Mouse (Mus musculus): ENCODE measurements at regions not wholly inside any gene's neighbourhood (a gene's known extent, or its start where the extent isn't known, plus 50 kb on each side); places are given as distances from the start of the nearest gene placed in this dataset.
"Not testable (repeated sequence)": the region's sequence is repeated elsewhere in the genome, so short reads cannot be mapped to it uniquely, and the experiment has no call there.

DNA sequence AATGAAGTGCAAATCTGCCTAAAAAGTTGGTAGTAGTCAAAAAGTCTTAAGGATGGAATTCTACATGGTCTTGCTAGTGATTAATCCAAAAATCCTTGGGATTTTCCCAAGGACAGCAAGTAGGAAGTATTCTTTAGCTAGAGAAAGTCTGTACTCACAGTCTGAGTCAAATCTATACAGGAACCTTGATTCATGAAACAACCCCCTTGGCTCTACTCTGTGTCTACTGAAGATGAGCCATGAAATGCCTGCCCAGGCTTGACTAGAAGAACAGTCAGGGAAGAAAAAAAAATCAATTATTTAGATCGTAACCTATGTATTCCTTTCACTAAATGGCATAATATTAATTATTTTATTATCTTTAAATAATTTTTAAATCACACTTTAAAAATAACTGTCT is 454.2 kb downstream of the Inhba start:
- no peaks in the 10 kb centered on the region for H3K79me2 ChIP-seq (ENCODE audit: control insufficient read depth, insufficient read depth)
- no peaks in the 10 kb centered on the region for H3K36me3 ChIP-seq (ENCODE audit: control insufficient read depth, insufficient read depth)
- H3ac ChIP-seq (ENCODE audit: control insufficient read depth, insufficient read length): no peak overlapping the region
- H3K4me2 ChIP-seq (ENCODE audit: low read depth): no peak overlapping the region
- H3K4me3 ChIP-seq: no peak overlapping the region
- TF ChIP-seq MAX (IDR thresholded peaks at IDR 0.05; ENCODE audit: low read depth): no peak
- no peak for TF ChIP-seq USF1 (IDR thresholded peaks at IDR 0.05; ENCODE audit: low read depth)
- TF ChIP-seq MYOG (IDR thresholded peaks at IDR 0.05; ENCODE audit: control insufficient read depth in 1 of 3, insufficient read depth in 1 of 3, insufficient read length in 2 of 3, low read depth in 2 of 3): no peak
- no peaks in the 10 kb centered on the region for H3K27me3 ChIP-seq (ENCODE audit: control insufficient read depth, insufficient read depth, insufficient read length)

DNA sequence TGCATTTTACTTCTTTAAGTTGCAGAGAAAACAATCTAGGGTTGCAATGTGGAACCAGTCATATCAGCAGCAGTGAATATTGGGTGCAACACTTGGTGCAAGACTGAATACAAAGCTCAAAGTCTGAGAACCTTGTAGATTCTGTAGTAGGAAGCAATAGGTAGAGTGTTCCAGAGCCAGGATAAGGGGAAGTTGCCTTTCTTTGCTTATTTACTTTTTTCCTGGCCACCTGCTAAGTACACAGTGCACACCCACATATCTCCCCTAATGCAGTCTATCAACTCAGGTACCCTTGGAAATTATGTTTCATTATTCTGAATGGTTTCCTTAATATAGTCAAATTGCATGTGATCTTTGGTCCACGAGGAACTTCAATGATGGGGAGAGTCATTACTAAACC is 464.9 kb downstream of the Inhba start:
- Histone ChIP-seq H3K79me2 (ENCODE audit: control insufficient read depth, insufficient read depth) (no peaks in the 10 kb centered on the region), H3K36me3 (ENCODE audit: control insufficient read depth, insufficient read depth) (no peaks in the 10 kb centered on the region)

DNA sequence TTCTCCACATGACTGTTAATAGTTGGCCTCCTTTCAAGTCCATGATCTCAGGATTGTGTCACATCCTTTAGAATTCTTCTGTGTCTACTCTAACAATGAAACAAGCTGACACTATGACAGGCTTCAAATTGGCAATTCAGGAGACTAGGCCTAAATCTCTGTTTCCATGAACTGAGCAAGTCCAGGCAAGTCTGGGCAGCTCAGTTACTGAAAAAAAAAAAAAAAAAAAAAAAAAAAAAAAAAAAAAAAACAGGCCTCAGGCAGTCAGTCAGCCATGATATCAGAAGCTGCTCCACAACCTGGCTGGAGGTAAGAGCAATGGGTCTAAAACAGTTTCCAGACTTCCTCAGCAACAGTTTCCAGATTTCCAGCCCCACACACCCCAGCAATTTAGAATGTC is 475.6 kb downstream of the Inhba start:
- Histone ChIP-seq H3K27me3 (ENCODE audit: control insufficient read depth, insufficient read depth, insufficient read length) (no peaks in the 10 kb centered on the region), H3ac (ENCODE audit: control insufficient read depth, insufficient read length) (no peak overlapping the region), H3K36me3 (ENCODE audit: control insufficient read depth, insufficient read depth) (no peaks in the 10 kb centered on the region), H3K4me2 (ENCODE audit: low read depth) (no peak overlapping the region), H3K4me3 (no peak overlapping the region), H3K79me2 (ENCODE audit: control insufficient read depth, insufficient read depth) (no peaks in the 10 kb centered on the region)
- TF ChIP-seq MYOD1 (IDR thresholded peaks at IDR 0.05; ENCODE audit: control insufficient read depth in 1 of 3, insufficient read length in 2 of 3, low read depth in 2 of 3): no peak
- no peak for TF ChIP-seq MYOG (IDR thresholded peaks at IDR 0.05; ENCODE audit: control insufficient read depth in 1 of 3, insufficient read depth in 1 of 3, insufficient read length in 2 of 3, low read depth in 2 of 3)
- no peak for TF ChIP-seq CEBPB (IDR thresholded peaks at IDR 0.05; ENCODE audit: insufficient read depth, poor library complexity, severe bottlenecking)
- TF ChIP-seq USF1 (IDR thresholded peaks at IDR 0.05; ENCODE audit: low read depth): no peak
- no peak for TF ChIP-seq REST (IDR thresholded peaks at IDR 0.05; ENCODE audit: insufficient read depth, insufficient read length)
- TF ChIP-seq E2F4 (IDR thresholded peaks at IDR 0.05; ENCODE audit: insufficient read depth): no peak
- no peak for TF ChIP-seq TCF3 (IDR thresholded peaks at IDR 0.05; ENCODE audit: insufficient read length, low read depth)
- no peak for TF ChIP-seq MAX (IDR thresholded peaks at IDR 0.05; ENCODE audit: low read depth)
- TF ChIP-seq SRF (IDR thresholded peaks at IDR 0.05; ENCODE audit: control insufficient read depth, insufficient read length, low read depth): no peak
- no peak for TF ChIP-seq POLR2AphosphoS2 (IDR thresholded peaks at IDR 0.05; ENCODE audit: insufficient read length, low read depth)
- TF ChIP-seq TCF12 (IDR thresholded peaks at IDR 0.05; ENCODE audit: insufficient read depth, poor library complexity, severe bottlenecking): no peak
- no peak for TF ChIP-seq POLR2A (IDR thresholded peaks at IDR 0.05; ENCODE audit: insufficient read length, low read depth)

More for the DNA sequence above, 464.9 kb downstream of the Inhba start:
- H3ac ChIP-seq (ENCODE audit: control insufficient read depth, insufficient read length): no peak overlapping the region
- no peaks in the 10 kb centered on the region for H3K27me3 ChIP-seq (ENCODE audit: control insufficient read depth, insufficient read depth, insufficient read length)
- TF ChIP-seq TCF3 (IDR thresholded peaks at IDR 0.05; ENCODE audit: insufficient read length, low read depth) (no peak), SRF (IDR thresholded peaks at IDR 0.05; ENCODE audit: control insufficient read depth, insufficient read length, low read depth) (no peak), MYOG (IDR thresholded peaks at IDR 0.05; ENCODE audit: control insufficient read depth in 1 of 3, insufficient read depth in 1 of 3, insufficient read length in 2 of 3, low read depth in 2 of 3) (no peak), POLR2AphosphoS2 (IDR thresholded peaks at IDR 0.05; ENCODE audit: insufficient read length, low read depth) (no peak), USF1 (IDR thresholded peaks at IDR 0.05; ENCODE audit: low read depth) (no peak), POLR2A (IDR thresholded peaks at IDR 0.05; ENCODE audit: insufficient read length, low read depth) (no peak), TCF12 (IDR thresholded peaks at IDR 0.05; ENCODE audit: insufficient read depth, poor library complexity, severe bottlenecking) (no peak), MAX (IDR thresholded peaks at IDR 0.05; ENCODE audit: low read depth) (no peak), REST (IDR thresholded peaks at IDR 0.05; ENCODE audit: insufficient read depth, insufficient read length) (no peak), CEBPB (IDR thresholded peaks at IDR 0.05; ENCODE audit: insufficient read depth, poor library complexity, severe bottlenecking) (no peak), E2F4 (IDR thresholded peaks at IDR 0.05; ENCODE audit: insufficient read depth) (no peak), MYOD1 (IDR thresholded peaks at IDR 0.05; ENCODE audit: control insufficient read depth in 1 of 3, insufficient read length in 2 of 3, low read depth in 2 of 3) (no peak)
- H3K4me2 ChIP-seq (ENCODE audit: low read depth): no peak overlapping the region
- no peak overlapping the region for H3K4me3 ChIP-seq

DNA sequence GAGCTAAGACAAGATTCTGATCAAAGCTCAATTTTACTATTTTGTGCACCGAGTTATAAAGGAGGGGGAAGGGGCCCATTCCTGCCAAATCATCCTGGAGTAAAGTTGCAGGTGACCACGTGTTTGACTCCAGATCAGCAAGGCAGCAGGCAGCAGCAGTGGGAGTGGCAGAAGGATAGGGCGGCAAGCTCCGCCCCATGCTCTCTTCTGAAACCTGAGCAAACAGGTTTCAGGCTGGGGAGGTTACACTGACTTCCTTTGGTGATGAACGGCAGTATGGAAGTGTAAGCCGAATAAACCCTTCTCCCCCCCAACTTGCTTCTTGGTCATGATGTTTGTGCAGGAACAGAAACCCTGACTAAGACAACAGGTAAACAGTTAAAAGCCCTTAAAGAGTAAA is 479.0 kb downstream of the Inhba start:
- H3K4me2 ChIP-seq (ENCODE audit: low read depth); H3K27me3 ChIP-seq (ENCODE audit: control insufficient read depth, insufficient read depth, insufficient read length): not testable (repeated sequence)

DNA sequence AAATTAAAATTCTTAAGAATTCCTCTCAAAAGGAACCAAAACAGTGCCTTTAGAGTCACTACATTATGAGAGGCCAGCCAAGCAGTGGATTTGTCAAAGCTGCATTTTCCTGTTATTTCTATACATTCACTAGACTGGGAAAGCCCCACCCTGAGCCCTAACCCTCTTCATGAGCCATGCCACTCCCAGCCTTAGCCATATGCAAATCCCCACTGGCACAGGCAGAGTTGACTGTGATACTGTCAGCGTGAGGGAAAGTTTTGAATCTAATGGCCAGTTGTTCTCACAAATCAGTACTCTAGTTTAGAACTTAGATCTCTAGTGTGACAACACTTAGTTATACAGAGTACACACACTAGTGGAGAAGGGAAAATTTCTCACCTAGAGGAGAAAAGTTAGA is 486.4 kb downstream of the Inhba start:
- H3K36me3 ChIP-seq (ENCODE audit: control insufficient read depth, insufficient read depth): no peaks in the 10 kb centered on the region
- H3K27me3 ChIP-seq (ENCODE audit: control insufficient read depth, insufficient read depth, insufficient read length): no peaks in the 10 kb centered on the region
- no peaks in the 10 kb centered on the region for H3K79me2 ChIP-seq (ENCODE audit: control insufficient read depth, insufficient read depth)
- TF ChIP-seq MYOG (IDR thresholded peaks at IDR 0.05; ENCODE audit: control insufficient read depth in 1 of 3, insufficient read depth in 1 of 3, insufficient read length in 2 of 3, low read depth in 2 of 3): no peak
- no peak for TF ChIP-seq MAX (IDR thresholded peaks at IDR 0.05; ENCODE audit: low read depth)
- TF ChIP-seq SRF (IDR thresholded peaks at IDR 0.05; ENCODE audit: control insufficient read depth, insufficient read length, low read depth): no peak
- no peak for TF ChIP-seq USF1 (IDR thresholded peaks at IDR 0.05; ENCODE audit: low read depth)
- TF ChIP-seq CEBPB (IDR thresholded peaks at IDR 0.05; ENCODE audit: insufficient read depth, poor library complexity, severe bottlenecking): no peak
- no peak for TF ChIP-seq MYOD1 (IDR thresholded peaks at IDR 0.05; ENCODE audit: control insufficient read depth in 1 of 3, insufficient read length in 2 of 3, low read depth in 2 of 3)
- no peak for TF ChIP-seq POLR2AphosphoS2 (IDR thresholded peaks at IDR 0.05; ENCODE audit: insufficient read length, low read depth)
- no peak for TF ChIP-seq TCF3 (IDR thresholded peaks at IDR 0.05; ENCODE audit: insufficient read length, low read depth)
- no peak for TF ChIP-seq POLR2A (IDR thresholded peaks at IDR 0.05; ENCODE audit: insufficient read length, low read depth)
- no peak for TF ChIP-seq REST (IDR thresholded peaks at IDR 0.05; ENCODE audit: insufficient read depth, insufficient read length)
- no peak for TF ChIP-seq E2F4 (IDR thresholded peaks at IDR 0.05; ENCODE audit: insufficient read depth)
- TF ChIP-seq TCF12 (IDR thresholded peaks at IDR 0.05; ENCODE audit: insufficient read depth, poor library complexity, severe bottlenecking): no peak
- H3K4me3 ChIP-seq: no peak overlapping the region
- no peak overlapping the region for H3K4me2 ChIP-seq (ENCODE audit: low read depth)
- H3ac ChIP-seq (ENCODE audit: control insufficient read depth, insufficient read length): no peak overlapping the region

More for the DNA sequence above, 479.0 kb downstream of the Inhba start:
- not testable (repeated sequence) for H3K4me3 ChIP-seq; H3K79me2 ChIP-seq (ENCODE audit: control insufficient read depth, insufficient read depth); H3K36me3 ChIP-seq (ENCODE audit: control insufficient read depth, insufficient read depth); H3ac ChIP-seq (ENCODE audit: control insufficient read depth, insufficient read length)
